Mouse (Mus musculus) heart, postnatal 0 days (tissue): Measurements from ENCODE around the gene Alkbh6. TPM values are rescaled to one million over a fixed set of nuclear protein-coding genes. Genes with fewer than 3 reads are reported as not detected.

Experiments
- ATAC-seq: fragments of 200-750 bp; cut with Nextera tagmentation; 2 replicates; pipeline ENCODE4 v1.8.0; 2017; ENCODE audit warnings: low read depth, moderate number of reproducible peaks, moderate library complexity; ENCODE audit not compliant: insufficient read depth
- DNase-seq: peaks from one replicate; pipeline ENCODE4 v3.0.0-alpha.2; 2016; ENCODE audit warnings: low spot score
- H3K27ac ChIP-seq: fragments of 300-500 bp; sonication (generic); 2 replicates; pipeline ENCODE4 v1.5.1; 2014; ENCODE audit warnings: low read depth, mild to moderate bottlenecking
- H3K27me3 ChIP-seq: fragments of 300-500 bp; sonication (generic); 2 replicates; pipeline ENCODE4 v1.6.1; 2014; ENCODE audit warnings: low read length, mixed read lengths; ENCODE audit not compliant: control insufficient read depth, insufficient read depth
- H3K36me3 ChIP-seq: fragments of 300-500 bp; sonication (generic); replicated peaks from 2 replicates; pipeline ENCODE4 v1.6.1; 2014; ENCODE audit warnings: low read length, mixed read lengths; ENCODE audit not compliant: control insufficient read depth, insufficient read depth
- H3K4me1 ChIP-seq: fragments of 300-500 bp; sonication (generic); 2 replicates; pipeline ENCODE4 v1.6.1; 2014; ENCODE audit warnings: antibody characterized with exemption; ENCODE audit not compliant: control insufficient read depth, insufficient read depth
- H3K4me2 ChIP-seq: fragments of 300-500 bp; sonication (generic); 2 replicates; pipeline ENCODE4 v1.6.1; 2014; ENCODE audit warnings: low read depth, mild to moderate bottlenecking, low read length, moderate library complexity
- H3K4me3 ChIP-seq: fragments of 300-500 bp; sonication (generic); 2 replicates; pipeline ENCODE4 v1.5.1; 2014; ENCODE audit warnings: low read depth, low read length
- H3K9ac ChIP-seq: fragments of 300-500 bp; sonication (generic); replicated peaks from 2 replicates; pipeline ENCODE4 v1.6.1; 2014; ENCODE audit warnings: low read depth, low read length, mixed read lengths
- H3K9me3 ChIP-seq: fragments of 300-500 bp; sonication (generic); replicated peaks from 2 replicates; pipeline ENCODE4 v1.6.1; 2016; ENCODE audit warnings: low read length; ENCODE audit not compliant: control insufficient read depth
- CTCF ChIP-seq: IDR thresholded peaks from 2 replicates; pipeline ENCODE4 v1.5.1; 2016; ENCODE audit warnings: antibody characterized with exemption, control low read depth, low read depth
- EP300 ChIP-seq: IDR thresholded peaks from 2 replicates; pipeline ENCODE4 v1.6.1; 2016; ENCODE audit warnings: antibody characterized with exemption, low read depth
- WGBS: fragments of 180-500 bp; shearing (Covaris S2); extraction: QIAGEN DNeasy Blood & Tissue Kit; methylation state at CpG from one replicate; pipeline ENCODE4 v1.1.7; 2014; 5-methylcytosine and 5-hydroxymethylcytosine counted together
- polyA plus RNA-seq: library from polyadenylated mRNA; unstranded; fragments of >200 nt; fragmentation: Nextera tagmentation; extraction: Ambion mirVana; gene quantifications from 2 replicates; pipeline ENCODE4 v1.2.1, GENCODE M21; 2015
- total RNA-seq: library from RNA; depleted of rRNA; stranded (reverse); fragments of >200 nt; gene quantifications from 2 replicates; pipeline ENCODE4 v1.2.3, GENCODE M21; 2014; ENCODE audit warnings: low replicate concordance; rRNA removed

The Alkbh6 gene
- 40.0 and 57.2 TPM in 2 replicates for total RNA-seq
- 63.5 and 71.2 TPM in 2 replicates for polyA plus RNA-seq

DNA sequence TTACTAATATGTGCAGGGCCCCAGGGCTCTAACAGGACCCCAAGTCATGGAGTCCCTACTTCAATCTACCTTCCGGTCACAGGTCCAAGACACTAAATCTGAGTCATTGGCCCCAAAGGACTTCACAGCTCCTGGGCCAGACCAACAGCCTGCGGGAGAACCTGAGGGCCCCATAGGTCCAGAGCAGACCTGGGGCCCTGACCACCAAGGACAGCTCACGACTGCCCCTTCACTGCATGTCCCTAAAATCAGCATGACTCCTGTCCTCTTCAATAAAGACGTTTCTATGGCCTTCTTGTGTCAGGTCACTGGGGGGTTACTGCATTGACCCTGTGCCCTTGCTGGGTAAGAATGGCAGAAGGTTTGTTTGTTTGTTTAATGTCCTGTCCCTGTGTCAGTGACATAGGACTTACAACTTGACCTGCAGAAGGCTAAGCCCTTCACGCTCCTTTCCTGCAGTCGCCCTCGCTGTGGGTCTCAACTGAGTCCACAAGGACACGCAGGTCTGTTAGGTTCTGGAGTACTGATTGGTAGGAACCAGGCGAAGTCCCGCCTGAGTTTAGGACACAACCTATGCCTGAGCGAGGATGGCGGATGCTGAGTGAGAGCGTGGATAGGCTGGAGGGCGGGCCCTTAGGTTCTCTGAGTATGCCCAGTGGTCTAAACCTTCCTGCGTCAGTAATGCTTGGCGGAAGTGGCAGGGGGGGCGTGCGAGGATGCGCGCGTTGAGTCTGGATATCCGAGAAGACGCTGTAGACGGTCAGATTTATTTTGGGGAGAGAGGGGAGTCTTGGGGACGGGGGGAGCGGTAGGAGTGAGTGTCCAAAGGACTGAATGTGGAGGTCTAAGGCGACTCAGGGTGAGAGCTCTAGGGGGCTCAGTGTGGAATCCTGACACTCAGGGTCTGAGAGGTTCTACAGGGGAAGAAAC, at the start of gene Alkbh6:
Gene Alkbh6 (plus strand): TSS at position 642 of the 930 bp plus-strand sequence.
- Histone ChIP-seq H3K9ac (peak within 1 kb of the TSS; percentile 59), H3K4me2 (peak within 1 kb of the TSS; percentile 89), H3K27ac (peak within 1 kb of the TSS; percentile 86), H3K4me3 (peak within 1 kb of the TSS; percentile 74), H3K9me3 (no peaks in the 10 kb centered on the region), H3K4me1 (peaks cover 10% of the 10 kb centered on the region; the same call in 1 of the 2 replicates), H3K27me3 (no peaks in the 10 kb centered on the region), H3K36me3 (peaks cover 4% of the 10 kb centered on the region)
- 4% methylated on average over 27 of the region's 27 CpGs for WGBS
- TF ChIP-seq CTCF (no peak), EP300 (no peak)
- ATAC-seq (peak; percentile 100), DNase-seq (peak; percentile 98)

DNA sequence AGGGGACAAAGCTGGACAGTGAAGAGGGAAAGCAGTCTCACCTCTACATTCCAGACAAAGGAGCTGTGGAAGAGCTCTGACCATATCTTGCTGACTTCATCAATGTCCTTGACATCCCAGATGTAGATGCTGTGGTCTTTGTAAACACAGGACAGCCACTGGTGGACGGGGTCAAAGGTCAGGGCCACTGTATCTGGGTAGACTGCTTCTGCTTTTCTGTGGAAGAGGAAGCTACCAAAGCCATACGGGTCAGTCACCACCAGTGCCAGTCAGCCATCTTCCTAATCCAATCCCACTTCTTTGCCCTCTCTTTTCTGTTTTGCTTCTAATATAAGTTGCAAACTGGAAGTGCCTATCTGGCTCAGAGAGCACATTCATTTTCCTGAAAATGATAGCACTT, 43.5 kb upstream of the Alkbh6 start:
- TF ChIP-seq CTCF = no peak
- TF ChIP-seq EP300 = no peak
- Histone ChIP-seq H3K36me3 (peaks cover 29% of the 10 kb centered on the region; the same call in 1 of the 2 replicates), H3K9me3 (no peaks in the 10 kb centered on the region), H3K4me1 (no peaks in the 10 kb centered on the region), H3K9ac (no peak overlapping the region), H3K27ac (no peak overlapping the region), H3K4me3 (no peak overlapping the region), H3K4me2 (no peak overlapping the region), H3K27me3 (no peaks in the 10 kb centered on the region)
- DNase-seq (no peak), ATAC-seq (no peak)
- 77% methylated on average over 2 of the region's 2 CpGs for WGBS

DNA sequence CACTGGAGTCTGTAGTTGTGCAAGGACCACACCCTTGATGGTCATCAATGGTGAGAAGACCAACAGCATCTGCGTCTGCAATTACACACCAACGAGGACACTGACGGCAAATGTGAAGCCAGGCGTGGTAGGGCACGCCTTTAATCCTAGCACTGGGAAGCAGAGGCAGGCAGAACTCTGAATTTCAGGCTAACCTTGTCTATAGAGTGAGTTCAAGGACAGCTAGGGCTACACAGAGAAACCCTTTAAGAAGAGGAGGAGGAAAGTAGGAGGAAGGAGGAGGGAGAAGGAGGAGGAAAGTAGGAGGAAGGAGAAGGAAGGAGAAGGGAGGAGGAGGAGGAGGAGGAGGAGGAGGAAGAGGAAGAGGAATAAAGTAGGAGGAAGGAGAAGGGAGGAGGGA, 43.0 kb upstream of the Alkbh6 start:
- H3K27ac ChIP-seq = no peak overlapping the region
- H3K36me3 ChIP-seq = peaks cover 33% of the 10 kb centered on the region; the same call in 1 of the 2 replicates
- TF ChIP-seq EP300 (no peak), CTCF (no peak)
- H3K4me3 ChIP-seq = no peak overlapping the region
- H3K4me2 ChIP-seq = no peak overlapping the region
- no peaks in the 10 kb centered on the region for H3K27me3 ChIP-seq
- H3K9me3 ChIP-seq = no peaks in the 10 kb centered on the region
- WGBS = 93% methylated on average over 5 of the region's 5 CpGs
- ATAC-seq = no peak
- no peak overlapping the region for H3K9ac ChIP-seq
- no peak for DNase-seq
- no peaks in the 10 kb centered on the region for H3K4me1 ChIP-seq

GRCm38 (mm10) chr7:30265935-30266334, 42.6 kb upstream of the Alkbh6 start:
- H3K27me3 ChIP-seq = no peaks in the 10 kb centered on the region
- no peak overlapping the region for H3K9ac ChIP-seq
- no peak for DNase-seq
- no peaks in the 10 kb centered on the region for H3K9me3 ChIP-seq
- no peaks in the 10 kb centered on the region for H3K4me1 ChIP-seq
- 91% methylated on average over 7 of the region's 7 CpGs for WGBS
- H3K4me3 ChIP-seq = no peak overlapping the region
- no peak overlapping the region for H3K27ac ChIP-seq
- H3K4me2 ChIP-seq = no peak overlapping the region
- peaks cover 33% of the 10 kb centered on the region; the same call in 1 of the 2 replicates for H3K36me3 ChIP-seq
- TF ChIP-seq EP300 = no peak
- no peak for TF ChIP-seq CTCF
- no peak for ATAC-seq

DNA sequence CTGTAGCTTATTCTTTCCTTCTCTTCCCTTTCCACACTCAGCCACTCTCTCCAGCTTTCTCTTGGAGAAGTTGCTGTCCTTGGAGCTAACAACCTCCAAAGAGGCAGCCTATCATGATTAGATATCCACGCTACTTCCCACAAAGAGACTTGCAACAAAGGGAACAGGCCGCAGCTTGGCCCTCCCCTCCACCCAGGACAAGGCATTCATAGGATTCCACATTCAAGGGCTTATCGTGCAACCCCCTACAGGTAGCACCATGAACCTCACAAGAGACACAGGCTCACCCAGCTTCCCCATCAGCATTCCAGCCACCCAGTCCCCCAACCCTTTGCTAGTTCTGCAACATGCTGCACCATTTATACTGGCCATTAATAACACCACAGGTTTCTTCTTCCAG, 41.7 kb upstream of the Alkbh6 start:
- H3K9ac ChIP-seq = no peak overlapping the region
- TF ChIP-seq CTCF (no peak), EP300 (no peak)
- no peak overlapping the region for H3K4me2 ChIP-seq
- H3K27ac ChIP-seq = no peak overlapping the region
- peaks cover 33% of the 10 kb centered on the region; the same call in 1 of the 2 replicates for H3K36me3 ChIP-seq
- 37% methylated on average over 3 of the region's 3 CpGs for WGBS
- H3K27me3 ChIP-seq = no peaks in the 10 kb centered on the region
- H3K9me3 ChIP-seq = no peaks in the 10 kb centered on the region
- no peak for DNase-seq
- no peaks in the 10 kb centered on the region for H3K4me1 ChIP-seq
- ATAC-seq = no peak
- no peak overlapping the region for H3K4me3 ChIP-seq
